14 mouse cellular contexts compared by ENCODE assay signal in genomic region chr5:86419494-86419893, GRCm38 (mm10). TPM values are rescaled to one million over a fixed set of nuclear protein-coding genes. Genes with fewer than 3 reads are reported as not detected.
DNase-seq lines count a peak whose midpoint lies in the region; ATAC-seq and TF ChIP-seq lines count a peak whose summit lies in the region.
"Had no signal": no experiment of that assay in that cellular context is flagged by ENCODE, and none has a peak within 500 bp of the region (broad histone marks: within the 10 kb centered on the region; RNA-seq: fewer than 3 reads in every experiment).

No protein-coding gene starts in this region.

- peak; percentile 5 for DNase-seq in kidney, postnatal 0 days (ENCODE audit: low spot score)
- no peak for DNase-seq in kidney, adult 18-20 months
- DNase-seq in A20 (ENCODE audit: low read depth, low spot score), result peak; percentile 13
- peak; percentile 20 for DNase-seq in embryo, embryonic 9.5 days (ENCODE audit: extremely low spot score)
- no peak for DNase-seq in yolk sac, embryonic 10.5 days (ENCODE audit: low spot score)
- DNase-seq in adrenal gland, adult 18-20 months (ENCODE audit: low spot score in 2 of 2), result no peak
- DNase-seq: spleen, adult 18-20 months had no signal

- H3K4me2 ChIP-seq in kidney, postnatal 0 days (ENCODE audit: low read length), result no peak overlapping the region
- H3K4me2 ChIP-seq: hindbrain, embryonic 15.5 days had no signal

- H3K36me3 ChIP-seq in kidney, postnatal 0 days (ENCODE audit: insufficient read depth, low read length), result no peaks in the 10 kb centered on the region
- no peaks in the 10 kb centered on the region for H3K36me3 ChIP-seq in ES-Bruce4 (ENCODE audit: control insufficient read depth, insufficient read depth, low read length, poor library complexity, severe bottlenecking)
- H3K36me3 ChIP-seq: hindbrain, embryonic 15.5 days had no signal

- TF ChIP-seq CTCF in kidney, postnatal 0 days (IDR thresholded peaks at IDR 0.05; ENCODE audit: low read depth), result peak; percentile 49; the same call in 1 of the 2 replicates
- peak; percentile 65 for TF ChIP-seq CTCF in ES-Bruce4 (IDR thresholded peaks at IDR 0.05; ENCODE audit: low read depth, low read length)

- TF ChIP-seq EP300 in ES-Bruce4 (IDR thresholded peaks at IDR 0.05; ENCODE audit: insufficient read depth, low read depth, low read length), result no peak

- TF ChIP-seq POLR2A in ES-Bruce4 (IDR thresholded peaks at IDR 0.05; ENCODE audit: insufficient read depth, low read length), result no peak

- no peaks in the 10 kb centered on the region for H3K4me1 ChIP-seq in kidney, postnatal 0 days (replicated peaks; ENCODE audit: insufficient read depth, low read length)
- no peaks in the 10 kb centered on the region for H3K4me1 ChIP-seq in ES-Bruce4 (ENCODE audit: control insufficient read depth, insufficient read depth, low read length)
- H3K4me1 ChIP-seq: hindbrain, embryonic 15.5 days had no signal

- no peaks in the 10 kb centered on the region for H3K27me3 ChIP-seq in kidney, postnatal 0 days (ENCODE audit: insufficient read depth, low read length)
- no peaks in the 10 kb centered on the region for H3K27me3 ChIP-seq in ES-Bruce4 (ENCODE audit: control insufficient read depth, insufficient read depth, low read length, poor library complexity, severe bottlenecking)
- H3K27me3 ChIP-seq: hindbrain, embryonic 15.5 days had no signal

- no peak for ATAC-seq in kidney, postnatal 0 days (replicated peaks; ENCODE audit: low FRiP score, low read depth)

- H3K9ac ChIP-seq in kidney, postnatal 0 days (ENCODE audit: low read depth, low read length), result no peak overlapping the region
- H3K9ac ChIP-seq in ES-Bruce4 (ENCODE audit: low read depth, poor library complexity, severe bottlenecking), result no peak overlapping the region
- H3K9ac ChIP-seq: hindbrain, embryonic 15.5 days had no signal

- no peaks in the 10 kb centered on the region for H3K9me3 ChIP-seq in kidney, postnatal 0 days (replicated peaks; ENCODE audit: low read length)
- H3K9me3 ChIP-seq in ES-Bruce4 (replicated peaks; ENCODE audit: control insufficient read depth, insufficient read depth, low read length, poor library complexity, severe bottlenecking), result no peaks in the 10 kb centered on the region
- H3K9me3 ChIP-seq: hindbrain, embryonic 15.5 days had no signal

- no peak overlapping the region for H3K4me3 ChIP-seq in kidney, postnatal 0 days (replicated peaks; ENCODE audit: low read depth, low read length)
- no peak overlapping the region for H3K4me3 ChIP-seq in ES-Bruce4 (ENCODE audit: low read depth, low read length)
- H3K4me3 ChIP-seq: hindbrain, embryonic 15.5 days had no signal

- no peak overlapping the region for H3K27ac ChIP-seq in kidney, postnatal 0 days
- no peak overlapping the region for H3K27ac ChIP-seq in ES-Bruce4 (ENCODE audit: insufficient read depth, low read length)
- H3K27ac ChIP-seq: hindbrain, embryonic 15.5 days had no signal

- WGBS in kidney, postnatal 0 days, result 27% methylated on average over 4 of the region's 4 CpGs

RNA-seq across cellular contexts. Expression of gene Tmprss11d, which starts 46.3 kb away (rescaled TPM):
- not detected in 2 replicates for polyA plus RNA-seq in kidney, postnatal 0 days (2015; fragmentation: Nextera tagmentation; extraction: Ambion mirVana)
- not detected in 2 replicates for polyA plus RNA-seq in ES-Bruce4 (2011; ENCODE audit: insufficient read depth, insufficient read length, low read depth, missing spikeins)
- total RNA-seq in adrenal gland, adult 18-20 months (2021), result not detected
- total RNA-seq: layer of hippocampus, postnatal 10 days; liver, adult 2 months; megakaryocyte, adult 5-6 weeks; neutrophil, adult 5-6 weeks had no signal
- polyA plus RNA-seq: gonadal fat pad, adult 2 months; hindbrain, embryonic 15.5 days; liver, adult 2 months had no signal

RNA-seq across cellular contexts. Expression of gene Tmprss11a, which starts 49.3 kb away (rescaled TPM):
- 0.09 TPM in 1 of 2 replicates, not detected in the other for polyA plus RNA-seq in kidney, postnatal 0 days (2015; fragmentation: Nextera tagmentation; extraction: Ambion mirVana)
- 0.32 and 0.37 TPM in 2 replicates for polyA plus RNA-seq in ES-Bruce4 (2011; ENCODE audit: insufficient read depth, insufficient read length, low read depth, missing spikeins)
- not detected for total RNA-seq in adrenal gland, adult 18-20 months (2021)
- total RNA-seq: layer of hippocampus, postnatal 10 days; liver, adult 2 months; megakaryocyte, adult 5-6 weeks; neutrophil, adult 5-6 weeks had no signal
- polyA plus RNA-seq: gonadal fat pad, adult 2 months; hindbrain, embryonic 15.5 days; liver, adult 2 months had no signal

Comparison
In these comparisons a context has a peak if more than half of its experiments do, and no peak if none do; other contexts are left out.
1. DNase-seq: peak in kidney, postnatal 0 days (single experiment), A20 (single experiment) and embryo, embryonic 9.5 days (single experiment); none in kidney, adult 18-20 months (single experiment), yolk sac, embryonic 10.5 days (single experiment) and adrenal gland, adult 18-20 months (0 of 2).